Mouse (Mus musculus): ENCODE results near the gene Fmnl2. TPM values are rescaled to one million over a fixed set of nuclear protein-coding genes. Genes with fewer than 3 reads are reported as not detected.

The Fmnl2 gene
- polyA plus RNA-seq, 1 experiment: 4.3 TPM

DNA sequence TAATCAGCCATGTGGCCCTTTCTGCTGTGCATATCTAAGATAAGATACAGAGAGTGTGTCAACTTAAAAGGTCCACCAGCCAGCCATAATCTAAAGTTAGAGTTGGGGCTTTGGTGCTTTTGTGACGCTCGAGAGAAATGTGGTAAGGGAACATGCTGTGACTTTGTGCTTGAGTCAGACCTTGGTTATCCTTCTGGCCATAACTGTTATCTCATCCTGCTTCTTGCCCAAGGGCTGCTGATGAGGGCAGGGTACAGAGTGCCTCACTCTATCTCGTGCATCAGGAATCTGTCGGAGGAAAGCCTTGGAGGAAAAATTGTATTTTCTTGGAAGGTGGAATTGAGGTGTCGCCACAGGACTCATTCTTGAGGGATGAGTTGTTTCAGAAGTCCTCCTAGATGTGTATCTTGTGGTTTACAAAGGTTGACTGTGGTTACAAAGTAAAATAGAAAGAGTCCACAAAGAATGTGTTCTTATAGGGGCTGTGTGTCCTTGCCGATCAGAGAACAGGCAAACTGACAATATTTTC lies 94.6 kb downstream of the Fmnl2 start:
- Histone ChIP-seq H3K27ac (ENCODE audit: insufficient read depth, low read depth, low read length) (no peak overlapping the region), H3K4me1 (ENCODE audit: control insufficient read depth, insufficient read depth, low read length) (no peaks in the 10 kb centered on the region; the same call in 1 of the 2 replicates), H3K36me3 (ENCODE audit: control insufficient read depth, insufficient read depth, low read length) (no peaks in the 10 kb centered on the region), H3K27me3 (replicated peaks; ENCODE audit: control insufficient read depth, insufficient read depth, low read length) (no peaks in the 10 kb centered on the region), H3K4me3 (ENCODE audit: insufficient read depth, low read depth, low read length) (no peak overlapping the region)
- DNase-seq: no peak
- TF ChIP-seq CTCF (conservative IDR thresholded peaks at IDR 0.05; ENCODE audit: insufficient read depth, insufficient read length, low read depth, low read length): no peak
- no peak for TF ChIP-seq POLR2A (IDR thresholded peaks at IDR 0.05; ENCODE audit: low read depth, low read length)
- 86% methylated on average over 6 of the region's 6 CpGs for WGBS

DNA sequence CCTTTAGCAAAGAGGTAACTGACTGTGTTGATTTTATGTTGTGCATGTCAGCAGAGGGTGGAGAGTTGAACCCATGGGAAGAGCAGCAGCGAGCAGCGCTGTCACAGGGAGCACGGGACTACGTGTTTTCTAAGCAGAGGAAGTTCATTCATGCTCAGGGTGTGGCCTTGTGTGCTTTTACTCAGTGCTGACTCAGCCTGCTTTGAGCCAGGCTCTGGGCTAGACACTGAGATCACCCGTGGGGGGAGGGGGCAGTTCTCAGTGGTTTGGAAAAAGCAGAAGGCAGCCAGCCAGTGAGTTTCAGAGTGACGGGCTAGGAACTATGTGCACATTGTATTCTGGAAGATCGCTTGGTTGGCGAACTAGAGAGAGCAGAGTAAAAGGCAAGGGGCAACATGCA lies 97.4 kb downstream of the Fmnl2 start:
- no peak overlapping the region for H3K4me3 ChIP-seq (ENCODE audit: insufficient read depth, low read depth, low read length)
- WGBS: 39% methylated on average over 8 of the region's 8 CpGs
- peaks cover 5% of the 10 kb centered on the region for H3K4me1 ChIP-seq (ENCODE audit: control insufficient read depth, insufficient read depth, low read length)
- DNase-seq: peak; percentile 87
- H3K27me3 ChIP-seq (replicated peaks; ENCODE audit: control insufficient read depth, insufficient read depth, low read length): no peaks in the 10 kb centered on the region
- no peak overlapping the region for H3K27ac ChIP-seq (ENCODE audit: insufficient read depth, low read depth, low read length)
- TF ChIP-seq CTCF (conservative IDR thresholded peaks at IDR 0.05; ENCODE audit: insufficient read depth, insufficient read length, low read depth, low read length) (no peak), POLR2A (IDR thresholded peaks at IDR 0.05; ENCODE audit: low read depth, low read length) (no peak)
- no peaks in the 10 kb centered on the region for H3K36me3 ChIP-seq (ENCODE audit: control insufficient read depth, insufficient read depth, low read length)

GRCm38 (mm10) chr2:52955831-52956230 lies 98.2 kb downstream of the Fmnl2 start:
- WGBS: 84% methylated on average over 10 of the region's 10 CpGs
- Histone ChIP-seq H3K36me3 (ENCODE audit: control insufficient read depth, insufficient read depth, low read length) (no peaks in the 10 kb centered on the region), H3K4me3 (ENCODE audit: insufficient read depth, low read depth, low read length) (no peak overlapping the region), H3K4me1 (ENCODE audit: control insufficient read depth, insufficient read depth, low read length) (peaks cover 5% of the 10 kb centered on the region), H3K27ac (ENCODE audit: insufficient read depth, low read depth, low read length) (no peak overlapping the region), H3K27me3 (replicated peaks; ENCODE audit: control insufficient read depth, insufficient read depth, low read length) (no peaks in the 10 kb centered on the region)
- no peak for DNase-seq
- TF ChIP-seq CTCF (conservative IDR thresholded peaks at IDR 0.05; ENCODE audit: insufficient read depth, insufficient read length, low read depth, low read length) (no peak), POLR2A (IDR thresholded peaks at IDR 0.05; ENCODE audit: low read depth, low read length) (no peak)

DNA sequence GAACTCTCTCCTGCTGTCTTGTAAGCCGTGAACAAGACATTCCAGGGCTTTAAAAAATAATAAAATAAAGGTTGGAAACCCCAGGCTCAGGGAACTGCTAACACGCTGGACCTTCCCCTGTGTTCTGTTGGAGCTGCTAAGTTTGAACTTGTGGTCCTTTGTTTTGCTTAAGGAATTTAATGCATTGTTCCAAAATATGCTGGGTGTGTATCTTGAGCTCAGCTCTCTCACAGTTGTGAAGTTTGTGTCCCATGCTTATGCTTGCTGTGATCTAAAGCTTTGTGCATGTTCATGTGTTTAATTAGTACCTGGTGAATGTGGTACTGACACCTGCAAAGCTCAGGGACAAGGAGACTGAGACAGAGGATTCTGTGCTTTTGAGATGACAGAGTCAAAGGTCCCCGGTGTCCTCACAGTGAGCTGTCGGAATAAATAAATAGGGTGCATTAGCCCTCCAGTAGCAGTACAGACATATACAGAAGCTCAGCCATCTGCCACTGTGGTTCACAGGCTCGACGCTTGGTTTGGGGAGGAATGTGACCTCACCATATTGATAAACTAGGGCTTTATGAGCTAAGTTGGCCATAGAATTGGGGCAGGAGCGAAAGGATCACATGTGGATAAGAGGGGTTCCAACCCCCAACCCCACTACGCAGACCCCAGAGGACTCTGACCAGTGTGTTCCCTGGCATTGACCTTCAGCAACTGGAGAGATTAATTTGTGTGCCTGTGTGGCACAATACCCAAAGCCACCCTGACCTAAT lies 100.3 kb downstream of the Fmnl2 start:
- Histone ChIP-seq H3K27ac (ENCODE audit: insufficient read depth, low read depth, low read length) (no peak overlapping the region), H3K4me3 (ENCODE audit: insufficient read depth, low read depth, low read length) (no peak overlapping the region), H3K27me3 (replicated peaks; ENCODE audit: control insufficient read depth, insufficient read depth, low read length) (no peaks in the 10 kb centered on the region), H3K36me3 (ENCODE audit: control insufficient read depth, insufficient read depth, low read length) (no peaks in the 10 kb centered on the region), H3K4me1 (ENCODE audit: control insufficient read depth, insufficient read depth, low read length) (peaks cover 5% of the 10 kb centered on the region)
- no peak for DNase-seq
- WGBS: 80% methylated on average over 8 of the region's 8 CpGs
- TF ChIP-seq POLR2A (IDR thresholded peaks at IDR 0.05; ENCODE audit: low read depth, low read length) (no peak), CTCF (conservative IDR thresholded peaks at IDR 0.05; ENCODE audit: insufficient read depth, insufficient read length, low read depth, low read length) (no peak)

GRCm38 (mm10) chr2:52958535-52959290 lies 101.1 kb downstream of the Fmnl2 start:
- TF ChIP-seq CTCF (conservative IDR thresholded peaks at IDR 0.05; ENCODE audit: insufficient read depth, insufficient read length, low read depth, low read length) (no peak), POLR2A (IDR thresholded peaks at IDR 0.05; ENCODE audit: low read depth, low read length) (no peak)
- peak; percentile 79 for DNase-seq
- H3K36me3 ChIP-seq (ENCODE audit: control insufficient read depth, insufficient read depth, low read length): no peaks in the 10 kb centered on the region
- no peak overlapping the region for H3K27ac ChIP-seq (ENCODE audit: insufficient read depth, low read depth, low read length)
- H3K27me3 ChIP-seq (replicated peaks; ENCODE audit: control insufficient read depth, insufficient read depth, low read length): no peaks in the 10 kb centered on the region
- no peak overlapping the region for H3K4me3 ChIP-seq (ENCODE audit: insufficient read depth, low read depth, low read length)
- H3K4me1 ChIP-seq (ENCODE audit: control insufficient read depth, insufficient read depth, low read length): peaks cover 5% of the 10 kb centered on the region
- WGBS: 22% methylated on average over 15 of the region's 15 CpGs

- TF ChIP-seq POLR2A (IDR thresholded peaks at IDR 0.05; ENCODE audit: low read depth, low read length) (no peak), CTCF (conservative IDR thresholded peaks at IDR 0.05; ENCODE audit: insufficient read depth, insufficient read length, low read depth, low read length) (no peak)
- no peak overlapping the region for H3K4me3 ChIP-seq (ENCODE audit: insufficient read depth, low read depth, low read length)
- H3K27me3 ChIP-seq (replicated peaks; ENCODE audit: control insufficient read depth, insufficient read depth, low read length): no peaks in the 10 kb centered on the region
- peaks cover 5% of the 10 kb centered on the region for H3K4me1 ChIP-seq (ENCODE audit: control insufficient read depth, insufficient read depth, low read length)
- no peak overlapping the region for H3K27ac ChIP-seq (ENCODE audit: insufficient read depth, low read depth, low read length)
- no peaks in the 10 kb centered on the region for H3K36me3 ChIP-seq (ENCODE audit: control insufficient read depth, insufficient read depth, low read length)
- DNase-seq: no peak
Observed at GRCm38 (mm10) chr2:52959291-52959621, 101.6 kb downstream of the Fmnl2 start.

- no peak for DNase-seq
- TF ChIP-seq POLR2A (IDR thresholded peaks at IDR 0.05; ENCODE audit: low read depth, low read length) (no peak), CTCF (conservative IDR thresholded peaks at IDR 0.05; ENCODE audit: insufficient read depth, insufficient read length, low read depth, low read length) (no peak)
- no peak overlapping the region for H3K27ac ChIP-seq (ENCODE audit: insufficient read depth, low read depth, low read length)
- no peaks in the 10 kb centered on the region for H3K27me3 ChIP-seq (replicated peaks; ENCODE audit: control insufficient read depth, insufficient read depth, low read length)
- H3K4me1 ChIP-seq (ENCODE audit: control insufficient read depth, insufficient read depth, low read length): peaks cover 5% of the 10 kb centered on the region
- WGBS: 49% methylated on average over 3 of the region's 3 CpGs
- H3K4me3 ChIP-seq (ENCODE audit: insufficient read depth, low read depth, low read length): no peak overlapping the region
- no peaks in the 10 kb centered on the region for H3K36me3 ChIP-seq (ENCODE audit: control insufficient read depth, insufficient read depth, low read length)
Observed at GRCm38 (mm10) chr2:52959982-52960381, 102.3 kb downstream of the Fmnl2 start.

Measured in kidney, adult 2 months (tissue).